Mouse (Mus musculus): ENCODE measurements around the gene Spns3.

Spns3 gene

GRCm38 (mm10) chr11:72550134-72550988 lies at the start of gene Spns3:
Spns3 (minus strand) TSS chr11:72550506.
- in situ Hi-C loops (cut with MboI, MseI), result no loop called here

- in situ Hi-C loops (cut with MboI, MseI), result no loop called here
Measured at GRCm38 (mm10) chr11:72597780-72598179, 47.5 kb upstream of the Spns3 start.

- in situ Hi-C loops (cut with MboI, MseI), result no loop called here
Measured at GRCm38 (mm10) chr11:72595010-72595737, 44.9 kb upstream of the Spns3 start.

GRCm38 (mm10) chr11:72587537-72588233 lies 37.4 kb upstream of the Spns3 start:
- in situ Hi-C loops (cut with MboI, MseI), result no loop called here

DNA sequence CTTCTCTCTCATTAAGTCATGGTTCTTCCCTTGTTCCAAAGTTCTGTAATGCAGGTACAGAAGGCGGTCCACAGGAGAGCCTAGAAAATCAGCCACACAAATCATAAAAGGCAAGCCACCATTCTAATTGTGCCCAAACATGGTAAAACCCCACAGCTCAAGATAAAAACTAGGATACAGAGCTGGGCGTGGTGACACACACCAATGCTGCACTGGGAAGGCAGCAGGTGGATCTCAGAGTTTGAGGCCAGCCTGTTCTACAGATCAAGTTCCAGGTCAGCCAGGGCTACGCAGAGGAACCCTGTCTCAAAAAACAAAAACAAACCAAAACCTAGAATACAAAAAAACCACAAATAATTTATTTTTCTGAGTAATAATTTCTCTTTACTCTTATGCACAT lies 36.3 kb upstream of the Spns3 start:
- in situ Hi-C loops (cut with MboI, MseI), result no loop called here

- in situ Hi-C loops (cut with MboI, MseI), result no loop called here
Measured at GRCm38 (mm10) chr11:72583092-72583491, 32.8 kb upstream of the Spns3 start.

GRCm38 (mm10) chr11:72582448-72582705 lies 32.1 kb upstream of the Spns3 start:
- in situ Hi-C loops (cut with MboI, MseI), result no loop called here

DNA sequence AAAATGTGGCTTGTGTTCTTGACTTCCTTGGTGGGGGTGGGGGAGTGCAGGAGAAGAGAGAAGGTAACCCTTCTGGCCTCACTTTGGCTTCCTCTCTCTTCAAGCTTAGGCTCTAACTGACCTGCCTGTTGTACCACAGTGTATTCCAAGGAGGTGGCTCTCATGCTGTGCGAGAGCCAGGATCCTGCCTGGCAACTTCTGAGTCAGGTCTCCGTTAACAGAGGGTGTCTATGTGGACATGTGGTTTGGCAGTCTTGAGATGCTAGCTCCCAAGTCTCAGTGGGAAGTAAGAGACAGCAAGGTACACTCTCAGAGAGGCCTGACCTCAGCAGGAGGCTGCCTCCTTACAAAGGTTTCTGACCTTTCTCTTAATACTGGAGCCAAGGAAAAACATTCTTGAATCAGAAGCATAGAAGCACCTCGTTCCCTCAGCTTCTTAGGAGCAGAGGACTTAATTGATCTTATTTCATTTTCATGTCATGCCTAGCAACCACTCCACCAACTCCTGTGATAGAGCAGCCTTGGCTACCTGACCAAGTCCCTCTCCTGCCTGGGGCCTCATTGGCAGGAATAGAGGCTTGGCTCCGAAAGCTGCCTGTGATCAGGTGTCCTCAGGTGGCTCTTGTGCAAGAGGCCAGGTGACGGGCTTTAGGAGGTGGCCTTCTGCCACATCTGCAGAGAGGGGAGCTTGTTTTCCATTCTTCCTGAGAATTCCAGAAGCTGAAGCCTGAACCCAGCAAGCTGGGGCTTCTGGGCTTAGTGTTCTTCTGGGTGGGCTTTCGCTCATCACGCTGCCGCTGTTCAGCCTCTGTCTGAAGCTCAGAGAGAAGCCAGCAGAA lies 31.5 kb upstream of the Spns3 start:
- in situ Hi-C loops (cut with MboI, MseI), result no loop called here

GRCm38 (mm10) chr11:72578471-72578870 lies 28.2 kb upstream of the Spns3 start:
- in situ Hi-C loops (cut with MboI, MseI), result loop anchor here (5.0 to 10.0 kb wide), 5 partner anchors 84 to 466 kb away; partner anchors contain the start of genes Ncbp3 and P2rx1

GRCm38 (mm10) chr11:72576466-72577351 lies 26.4 kb upstream of the Spns3 start:
- in situ Hi-C loops (cut with MboI, MseI), result loop anchor here (5.0 to 10.0 kb wide), 5 partner anchors 86 to 468 kb away; partner anchors contain the start of genes Ncbp3 and P2rx1

- in situ Hi-C loops (cut with MboI, MseI), result loop anchor here (5.0 to 10.0 kb wide), 5 partner anchors 86 to 469 kb away; partner anchors contain the start of genes Ncbp3 and P2rx1
Measured at GRCm38 (mm10) chr11:72576111-72576465, 25.8 kb upstream of the Spns3 start.

DNA sequence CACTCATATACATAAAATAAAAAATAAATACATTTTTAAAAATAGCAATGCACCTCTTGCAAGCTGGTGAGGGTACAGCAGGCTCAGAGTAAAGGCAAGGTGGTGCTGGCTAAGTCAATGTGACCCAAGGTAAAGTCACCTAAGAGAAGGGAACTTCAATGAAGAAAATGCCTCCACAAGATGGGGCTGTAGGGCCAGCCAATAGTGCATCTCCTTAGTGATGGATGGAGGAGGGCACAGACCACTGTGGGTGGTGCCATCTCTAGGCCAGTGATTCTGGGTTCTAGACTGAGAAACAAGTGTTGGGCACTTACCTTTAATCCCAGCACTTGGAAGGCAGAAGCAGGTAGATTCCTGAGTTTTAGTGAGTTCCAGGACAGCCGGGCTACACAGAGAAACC lies 23.5 kb upstream of the Spns3 start:
- in situ Hi-C loops (cut with MboI, MseI), result loop anchor here (10.0 kb wide), 3 partner anchors 161 to 471 kb away; partner anchors contain the start of gene Ncbp3

DNA sequence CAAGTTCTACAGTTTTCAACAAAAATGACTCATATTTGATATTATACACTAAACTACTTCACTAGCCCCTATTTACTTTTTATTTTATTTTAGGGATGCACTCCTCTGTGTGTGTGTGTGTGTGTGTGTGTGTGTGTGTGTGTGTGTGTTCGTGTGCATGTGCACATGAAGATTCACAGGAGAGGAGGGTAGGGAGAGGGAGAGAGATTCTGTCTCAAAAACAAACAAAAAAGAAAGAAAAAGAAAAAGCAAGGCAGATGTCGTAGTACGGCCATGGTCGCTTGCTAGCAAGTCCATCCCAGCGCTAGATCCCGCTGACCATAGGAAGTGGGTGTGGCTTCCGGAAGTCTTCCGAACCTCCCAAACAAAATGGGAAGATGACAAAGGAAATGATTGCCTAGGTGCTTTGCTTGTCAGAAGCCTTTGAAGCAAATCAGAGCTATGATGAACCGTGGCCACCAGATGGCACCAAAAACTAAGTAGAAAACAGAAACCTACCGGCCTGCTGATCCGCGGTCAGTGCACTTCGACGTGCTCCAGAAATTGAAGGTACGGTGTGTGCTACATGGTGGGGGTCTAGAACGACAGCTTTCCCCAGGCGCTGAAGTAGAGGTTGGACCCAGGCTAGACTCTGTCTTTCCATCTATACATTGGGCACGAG lies 20.1 kb upstream of the Spns3 start:
- in situ Hi-C loops (cut with MboI, MseI), result loop anchor here (10.0 kb wide), 3 partner anchors 164 to 474 kb away; partner anchors contain the start of gene Ncbp3

DNA sequence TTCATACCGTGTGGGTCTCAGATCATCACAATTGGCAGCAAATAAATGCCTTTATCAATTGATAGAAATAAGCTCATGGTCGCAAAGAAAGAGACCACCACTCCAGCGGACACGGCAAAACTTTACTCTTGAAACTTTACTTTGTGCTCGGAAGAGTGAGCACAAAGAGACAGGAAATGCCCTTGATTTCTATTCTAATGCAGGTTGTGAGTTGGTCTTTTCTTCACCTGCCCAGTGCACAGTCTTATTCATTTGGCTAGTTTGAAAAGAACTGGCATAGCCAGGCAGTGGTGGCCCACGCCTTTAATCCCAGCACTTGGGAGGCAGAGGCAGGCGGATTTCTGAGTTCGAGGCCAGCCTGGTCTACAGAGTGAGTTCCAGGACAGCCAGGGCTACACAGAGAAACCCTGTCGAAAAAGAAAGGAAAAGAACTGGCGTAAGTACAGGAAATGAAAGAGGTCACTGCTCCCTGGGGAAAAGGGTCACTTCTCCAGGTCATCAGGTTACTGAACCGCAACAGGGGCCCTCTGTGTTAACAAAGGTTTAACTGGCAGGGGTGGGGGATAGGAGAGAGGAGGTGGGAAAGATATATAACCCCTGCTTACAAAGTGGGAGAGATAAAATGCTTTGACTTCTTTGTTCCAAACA lies 19.5 kb upstream of the Spns3 start:
- in situ Hi-C loops (cut with MboI, MseI), result loop anchor here (10.0 kb wide), 3 partner anchors 165 to 475 kb away; partner anchors contain the start of gene Ncbp3

GRCm38 (mm10) chr11:72569051-72569450 lies 18.7 kb upstream of the Spns3 start:
- in situ Hi-C loops (cut with MboI, MseI), result no loop called here

GRCm38 (mm10) chr11:72566816-72567338 lies 16.6 kb upstream of the Spns3 start:
- in situ Hi-C loops (cut with MboI, MseI), result no loop called here

DNA sequence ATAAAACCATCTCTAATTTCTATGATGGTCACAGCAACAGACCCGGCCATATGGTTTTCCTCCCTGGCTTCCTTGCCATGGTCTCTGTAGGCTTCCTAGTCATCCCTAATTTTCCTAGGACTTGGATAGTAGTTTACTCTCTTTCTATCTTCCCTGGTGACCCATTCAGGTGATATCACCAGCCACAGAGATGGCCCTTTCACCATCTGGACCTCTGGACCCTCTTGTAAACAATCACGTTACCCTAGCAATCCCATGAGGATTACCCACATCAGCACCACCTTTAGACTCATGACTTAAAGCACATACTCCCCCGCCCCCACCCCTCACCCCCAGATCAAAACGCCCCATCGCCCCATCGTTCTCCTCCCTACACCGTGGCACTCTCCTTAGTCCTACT lies 16.0 kb upstream of the Spns3 start:
- in situ Hi-C loops (cut with MboI, MseI), result no loop called here

DNA sequence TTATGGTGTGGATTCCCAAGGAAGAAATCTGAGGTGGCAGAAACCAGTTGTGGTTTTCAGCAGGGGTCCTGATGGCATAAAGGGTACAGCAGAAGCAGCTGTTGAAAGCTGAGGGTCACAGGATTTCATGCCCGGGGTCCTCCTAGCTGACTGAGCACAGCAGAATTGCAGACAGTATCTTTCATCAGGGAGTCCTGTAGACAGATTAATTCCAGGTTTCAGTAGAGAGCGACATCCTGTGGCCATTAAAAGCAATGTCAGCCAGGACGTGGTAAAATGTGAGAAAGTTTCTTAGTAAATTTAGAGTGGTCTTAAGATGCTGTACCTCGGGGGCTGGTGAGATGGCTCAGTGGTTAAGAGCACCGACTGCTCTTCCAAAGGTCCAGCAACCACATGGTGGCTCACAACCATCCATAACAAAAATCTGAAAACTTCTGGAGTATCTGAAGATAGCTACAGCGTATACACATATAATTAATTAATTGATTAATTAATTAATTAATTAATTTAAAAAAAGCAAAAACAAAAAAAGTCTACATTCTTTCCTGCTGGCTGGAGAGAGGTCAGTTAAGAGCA lies 14.0 kb upstream of the Spns3 start:
- in situ Hi-C loops (cut with MboI, MseI), result no loop called here

Data from T-helper 2 cell (primary cell).